Mouse (Mus musculus) liver, embryonic 14.5 days (tissue): ENCODE measurements around the gene Fkbpl.

ENCODE experiments used
- CTCF ChIP-seq: IDR thresholded peaks from 2 replicates; pipeline ENCODE4 v1.5.1; 2016; ENCODE audit warnings: antibody characterized with exemption, low read depth, control low read depth
- EP300 ChIP-seq: IDR thresholded peaks from 2 replicates; pipeline ENCODE4 v1.6.1; 2016; ENCODE audit warnings: antibody characterized with exemption, low read depth

GRCm38 (mm10) chr17:34670235-34670634 is 25.7 kb downstream of the Fkbpl start, which contains the start of gene Tnxb:
- TF ChIP-seq CTCF (no peak), EP300 (no peak)
